Mouse (Mus musculus): ENCODE results near the gene Spata2l.
A peak's percentile ranks its signal among the peaks of the same experiment; 100 is the strongest.
"Not testable (repeated sequence)": the region's sequence is repeated elsewhere in the genome, so short reads cannot be mapped to it uniquely, and the experiment has no call there.

The Spata2l gene

GRCm38 (mm10) chr8:123247748-123248147, 11.7 kb upstream of the Spata2l start:
- DNase-seq (ENCODE audit: low read depth, low spot score), result no peak

GRCm38 (mm10) chr8:123245543-123245942, 9.5 kb upstream of the Spata2l start:
- no peak for DNase-seq (ENCODE audit: low read depth, low spot score)

- DNase-seq (ENCODE audit: low read depth, low spot score), result no peak
These were observed 8.3 kb upstream of the Spata2l start for GRCm38 (mm10) chr8:123244382-123244781.

- no peak for DNase-seq (ENCODE audit: low read depth, low spot score)
These were observed 7.0 kb upstream of the Spata2l start for GRCm38 (mm10) chr8:123243053-123243452.

- DNase-seq (ENCODE audit: low read depth, low spot score), result no peak
These were observed 6.3 kb upstream of the Spata2l start for GRCm38 (mm10) chr8:123242107-123242923.

- DNase-seq (ENCODE audit: low read depth, low spot score), result no peak
These were observed 3.4 kb upstream of the Spata2l start for GRCm38 (mm10) chr8:123239398-123239797.

GRCm38 (mm10) chr8:123234918-123235519, 1.0 kb downstream of the Spata2l start:
- DNase-seq (ENCODE audit: low read depth, low spot score), result no peak

GRCm38 (mm10) chr8:123233760-123234159, 2.3 kb downstream of the Spata2l start:
- DNase-seq (ENCODE audit: low read depth, low spot score), result no peak

- no peak for DNase-seq (ENCODE audit: low read depth, low spot score)
These were observed 2.7 kb downstream of the Spata2l start for GRCm38 (mm10) chr8:123233300-123233699.

- no peak for DNase-seq (ENCODE audit: low read depth, low spot score)
These were observed 3.5 kb downstream of the Spata2l start for GRCm38 (mm10) chr8:123232553-123232952.

GRCm38 (mm10) chr8:123231742-123232141, 4.3 kb downstream of the Spata2l start:
- no peak for DNase-seq (ENCODE audit: low read depth, low spot score)

- not testable (repeated sequence) for DNase-seq (ENCODE audit: low read depth, low spot score)
These were observed 5.7 kb downstream of the Spata2l start for GRCm38 (mm10) chr8:123230326-123230725.

- DNase-seq (ENCODE audit: low read depth, low spot score), result no peak
These were observed 7.6 kb downstream of the Spata2l start for GRCm38 (mm10) chr8:123228416-123228815.

- peak; percentile 88 for DNase-seq (ENCODE audit: low read depth, low spot score)
These were observed 11.5 kb downstream of the Spata2l start, which contains the start of gene Cdk10 for GRCm38 (mm10) chr8:123224278-123225266. TSS of gene Cdk10 (plus strand) at chr8:123224842.

GRCm38 (mm10) chr8:123220917-123221316, 15.1 kb downstream of the Spata2l start:
- no peak for DNase-seq (ENCODE audit: low read depth, low spot score)

- no peak for DNase-seq (ENCODE audit: low read depth, low spot score)
These were observed 20.6 kb downstream of the Spata2l start for GRCm38 (mm10) chr8:123215430-123215829.

GRCm38 (mm10) chr8:123213118-123213772, 22.8 kb downstream of the Spata2l start:
- DNase-seq (ENCODE audit: low read depth, low spot score), result no peak

- DNase-seq (ENCODE audit: low read depth, low spot score), result peak; percentile 64
These were observed 23.5 kb downstream of the Spata2l start, which contains the start of the genes Chmp1a and Spata33 for GRCm38 (mm10) chr8:123212321-123213117. TSS of gene Chmp1a (minus strand) at chr8:123212763. TSS of gene Spata33 (plus strand) at chr8:123212832.

GRCm38 (mm10) chr8:123211876-123212275, 24.2 kb downstream of the Spata2l start:
- DNase-seq (ENCODE audit: low read depth, low spot score), result no peak

- DNase-seq (ENCODE audit: low read depth, low spot score), result no peak
These were observed 32.5 kb downstream of the Spata2l start for GRCm38 (mm10) chr8:123203571-123203970.
